Mouse (Mus musculus): ENCODE results near the gene Lrrc23. TPM values are rescaled to one million over a fixed set of nuclear protein-coding genes. Genes with fewer than 3 reads are reported as not detected.
"Not testable (repeated sequence)": the region's sequence is repeated elsewhere in the genome, so short reads cannot be mapped to it uniquely, and the experiment has no call there.

The Lrrc23 gene
- polyA plus RNA-seq, 1 experiment from 2014 or later = 4.1 TPM

DNA sequence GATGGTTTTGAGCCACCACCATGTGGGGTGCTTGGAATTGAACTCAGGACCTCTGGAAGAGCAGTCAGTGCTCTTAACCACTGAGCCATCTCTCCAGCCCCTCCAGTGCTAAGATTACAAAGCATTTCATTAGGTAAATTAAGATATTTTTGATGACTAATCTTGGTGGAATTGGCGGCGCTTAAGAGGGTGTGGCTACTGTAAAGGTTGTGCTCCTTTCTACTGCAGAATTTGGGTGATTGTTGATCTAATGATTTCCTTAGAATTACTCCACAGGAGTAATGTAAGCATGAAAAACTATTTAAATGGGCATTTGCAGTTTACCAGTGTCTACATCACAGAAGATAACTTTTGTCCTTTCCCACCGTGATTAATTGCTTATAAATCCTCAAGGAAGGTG, 24.8 kb upstream of the Lrrc23 start:
- Histone ChIP-seq H3K4me3 (ENCODE audit: low read depth, low read length) (no peak overlapping the region), H3K27ac (ENCODE audit: low read depth, low read length) (no peak overlapping the region), H3K4me2 (replicated peaks; ENCODE audit: low read depth, low read length) (no peak overlapping the region), H3K9ac (ENCODE audit: low read depth, low read length) (no peak overlapping the region), H3K4me1 (replicated peaks; ENCODE audit: control insufficient read depth, insufficient read depth, low read length) (peaks cover 7% of the 10 kb centered on the region; the same call in 1 of the 2 replicates), H3K9me3 (ENCODE audit: control insufficient read depth, low read length) (no peaks in the 10 kb centered on the region), H3K36me3 (ENCODE audit: control insufficient read depth, insufficient read depth, low read length) (no peaks in the 10 kb centered on the region), H3K27me3 (ENCODE audit: control insufficient read depth, insufficient read depth, low read length) (no peaks in the 10 kb centered on the region)
- ATAC-seq (ENCODE audit: low FRiP score) (no peak), DNase-seq (ENCODE audit: low spot score) (no peak)
- 91% methylated on average over 3 of the region's 3 CpGs for WGBS

DNA sequence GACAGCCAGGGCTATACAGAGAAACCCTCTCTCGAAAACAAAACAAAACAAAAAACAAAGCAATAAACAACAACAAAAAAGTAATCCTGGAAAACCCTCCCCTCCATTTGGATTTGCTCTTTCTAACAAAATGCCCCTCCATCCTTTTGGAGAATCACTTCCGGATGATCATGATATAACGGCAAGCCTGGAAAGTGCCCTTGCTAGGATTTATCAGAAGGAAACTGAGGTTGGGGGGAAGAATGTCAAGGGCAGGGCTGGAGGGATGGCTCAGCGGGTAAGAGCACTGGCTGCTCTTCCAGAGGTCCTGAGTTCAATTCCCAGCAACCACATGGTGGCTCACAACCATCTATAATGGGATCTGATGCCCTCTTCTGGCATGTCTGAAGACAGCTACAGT, 24.2 kb upstream of the Lrrc23 start:
- H3K9me3 ChIP-seq (ENCODE audit: control insufficient read depth, low read length); H3K27ac ChIP-seq (ENCODE audit: low read depth, low read length); ATAC-seq (ENCODE audit: low FRiP score); H3K36me3 ChIP-seq (ENCODE audit: control insufficient read depth, insufficient read depth, low read length); DNase-seq (ENCODE audit: low spot score); H3K27me3 ChIP-seq (ENCODE audit: control insufficient read depth, insufficient read depth, low read length); H3K4me1 ChIP-seq (replicated peaks; ENCODE audit: control insufficient read depth, insufficient read depth, low read length); H3K9ac ChIP-seq (ENCODE audit: low read depth, low read length); H3K4me2 ChIP-seq (replicated peaks; ENCODE audit: low read depth, low read length); H3K4me3 ChIP-seq (ENCODE audit: low read depth, low read length): not testable (repeated sequence)
- WGBS = 97% methylated on average over 4 of the region's 4 CpGs

DNA sequence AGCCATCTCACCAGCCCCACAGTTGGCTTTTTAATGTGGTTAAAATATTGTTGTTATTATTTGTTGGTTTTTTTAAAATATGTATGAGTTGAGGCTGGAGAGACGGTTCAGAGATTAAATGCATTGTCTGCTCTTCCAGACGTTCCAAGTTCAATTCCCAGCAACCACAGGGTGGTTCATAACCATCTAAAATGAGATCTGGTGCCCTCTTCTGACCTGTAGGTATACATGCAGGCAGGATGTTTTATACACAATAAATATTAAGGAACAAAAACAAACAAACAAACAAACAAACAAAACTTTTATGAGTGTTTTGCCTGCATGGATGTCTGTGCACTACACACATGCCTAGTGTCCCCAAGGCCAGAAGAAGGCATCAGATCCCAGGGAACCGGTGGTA, 23.5 kb upstream of the Lrrc23 start:
- Histone ChIP-seq H3K36me3 (ENCODE audit: control insufficient read depth, insufficient read depth, low read length) (no peaks in the 10 kb centered on the region), H3K4me2 (replicated peaks; ENCODE audit: low read depth, low read length) (no peak overlapping the region), H3K9ac (ENCODE audit: low read depth, low read length) (no peak overlapping the region), H3K9me3 (ENCODE audit: control insufficient read depth, low read length) (no peaks in the 10 kb centered on the region), H3K4me1 (replicated peaks; ENCODE audit: control insufficient read depth, insufficient read depth, low read length) (peaks cover 3% of the 10 kb centered on the region; the same call in 1 of the 2 replicates), H3K27me3 (ENCODE audit: control insufficient read depth, insufficient read depth, low read length) (no peaks in the 10 kb centered on the region), H3K27ac (ENCODE audit: low read depth, low read length) (no peak overlapping the region), H3K4me3 (ENCODE audit: low read depth, low read length) (no peak overlapping the region)
- no peak for DNase-seq (ENCODE audit: low spot score)
- no peak for ATAC-seq (ENCODE audit: low FRiP score)
- 77% methylated on average over 3 of the region's 3 CpGs for whole genome bisulfite sequencing

DNA sequence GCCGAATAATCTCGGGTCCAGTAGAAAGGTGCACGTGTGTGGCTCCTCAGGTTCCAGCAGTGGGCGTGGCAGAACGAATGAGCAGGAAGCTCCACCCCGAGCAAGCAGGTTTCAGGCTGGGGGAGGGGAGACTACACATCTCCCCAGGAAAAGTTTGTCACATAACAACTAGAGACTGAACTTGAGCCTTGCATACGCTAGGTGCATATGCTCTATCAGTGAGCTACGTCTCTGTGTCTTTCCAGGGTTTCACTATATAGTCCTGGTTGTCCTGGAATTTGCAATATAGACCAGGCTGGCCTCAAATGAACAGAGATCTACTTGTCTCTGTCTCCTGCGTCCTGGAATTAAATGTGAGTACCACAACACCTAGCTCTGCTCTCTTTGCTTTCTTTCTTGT, 22.9 kb upstream of the Lrrc23 start:
- not testable (repeated sequence) for H3K27ac ChIP-seq (ENCODE audit: low read depth, low read length); H3K9me3 ChIP-seq (ENCODE audit: control insufficient read depth, low read length); H3K36me3 ChIP-seq (ENCODE audit: control insufficient read depth, insufficient read depth, low read length); H3K27me3 ChIP-seq (ENCODE audit: control insufficient read depth, insufficient read depth, low read length); H3K9ac ChIP-seq (ENCODE audit: low read depth, low read length); H3K4me3 ChIP-seq (ENCODE audit: low read depth, low read length); H3K4me2 ChIP-seq (replicated peaks; ENCODE audit: low read depth, low read length); H3K4me1 ChIP-seq (replicated peaks; ENCODE audit: control insufficient read depth, insufficient read depth, low read length); ATAC-seq (ENCODE audit: low FRiP score)
- 20% methylated on average over 4 of the region's 9 CpGs for WGBS
- DNase-seq (ENCODE audit: low spot score) = peak; percentile 34

DNA sequence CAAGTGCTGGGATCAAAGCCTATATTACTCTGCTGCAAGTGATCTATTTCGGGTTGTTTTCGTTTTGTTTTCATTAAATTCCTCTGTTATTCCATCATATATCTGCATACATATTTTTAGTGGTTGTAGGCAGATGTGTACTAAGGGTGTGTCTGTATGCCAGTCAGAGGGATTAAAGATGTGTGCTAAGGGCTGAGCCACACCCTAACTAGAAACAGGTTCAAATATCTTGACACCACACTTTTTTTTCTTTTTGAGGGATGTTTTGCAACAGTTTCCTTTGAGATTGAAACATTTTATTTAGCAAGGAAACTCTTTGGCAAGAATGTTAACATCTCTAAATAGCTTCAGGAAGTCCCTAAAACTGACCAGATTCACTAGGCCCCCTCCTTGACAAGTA, 16.7 kb upstream of the Lrrc23 start:
- H3K27me3 ChIP-seq (ENCODE audit: control insufficient read depth, insufficient read depth, low read length) = no peaks in the 10 kb centered on the region
- no peaks in the 10 kb centered on the region for H3K9me3 ChIP-seq (ENCODE audit: control insufficient read depth, low read length)
- ATAC-seq (ENCODE audit: low FRiP score) (no peak), DNase-seq (ENCODE audit: low spot score) (no peak)
- H3K4me1 ChIP-seq (replicated peaks; ENCODE audit: control insufficient read depth, insufficient read depth, low read length) = no peaks in the 10 kb centered on the region
- H3K27ac ChIP-seq (ENCODE audit: low read depth, low read length) = no peak overlapping the region
- H3K4me2 ChIP-seq (replicated peaks; ENCODE audit: low read depth, low read length) = no peak overlapping the region
- no peak overlapping the region for H3K9ac ChIP-seq (ENCODE audit: low read depth, low read length)
- H3K4me3 ChIP-seq (ENCODE audit: low read depth, low read length) = no peak overlapping the region
- WGBS = 82% methylated on average over 2 of the region's 2 CpGs
- H3K36me3 ChIP-seq (ENCODE audit: control insufficient read depth, insufficient read depth, low read length) = no peaks in the 10 kb centered on the region

GRCm38 (mm10) chr6:124795781-124796180, 16.3 kb upstream of the Lrrc23 start:
- 69% methylated on average over 4 of the region's 4 CpGs for WGBS
- no peak for ATAC-seq (ENCODE audit: low FRiP score)
- Histone ChIP-seq H3K27ac (ENCODE audit: low read depth, low read length) (no peak overlapping the region), H3K4me1 (replicated peaks; ENCODE audit: control insufficient read depth, insufficient read depth, low read length) (no peaks in the 10 kb centered on the region), H3K4me2 (replicated peaks; ENCODE audit: low read depth, low read length) (no peak overlapping the region), H3K27me3 (ENCODE audit: control insufficient read depth, insufficient read depth, low read length) (no peaks in the 10 kb centered on the region), H3K9me3 (ENCODE audit: control insufficient read depth, low read length) (no peaks in the 10 kb centered on the region), H3K4me3 (ENCODE audit: low read depth, low read length) (no peak overlapping the region), H3K9ac (ENCODE audit: low read depth, low read length) (no peak overlapping the region), H3K36me3 (ENCODE audit: control insufficient read depth, insufficient read depth, low read length) (no peaks in the 10 kb centered on the region)
- no peak for DNase-seq (ENCODE audit: low spot score)

DNA sequence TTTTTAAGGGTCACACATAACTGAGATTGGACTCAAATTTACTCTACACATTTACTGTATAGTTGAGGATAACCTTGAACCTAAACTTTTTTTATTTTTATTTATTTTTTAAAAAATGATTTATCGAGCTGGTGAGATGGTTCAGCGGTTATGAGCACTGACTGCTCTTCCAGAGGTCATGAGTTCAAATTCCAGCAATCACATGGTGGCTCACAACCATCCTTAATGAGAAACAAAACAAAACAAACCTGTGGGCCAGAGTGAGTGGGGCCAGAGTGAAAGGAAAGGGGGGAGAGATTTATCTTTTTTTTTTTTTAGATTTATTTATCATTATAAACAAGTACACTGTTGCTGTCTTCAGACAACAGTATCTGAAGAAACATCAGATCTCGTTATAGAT, 12.4 kb upstream of the Lrrc23 start:
- no peak for DNase-seq (ENCODE audit: low spot score)
- WGBS = 84% methylated on average over 3 of the region's 3 CpGs
- no peak overlapping the region for H3K27ac ChIP-seq (ENCODE audit: low read depth, low read length)

GRCm38 (mm10) chr6:124790121-124790520, 10.6 kb upstream of the Lrrc23 start:
- Histone ChIP-seq H3K4me3 (ENCODE audit: low read depth, low read length) (no peak overlapping the region), H3K4me1 (replicated peaks; ENCODE audit: control insufficient read depth, insufficient read depth, low read length) (no peaks in the 10 kb centered on the region), H3K9ac (ENCODE audit: low read depth, low read length) (no peak overlapping the region), H3K27ac (ENCODE audit: low read depth, low read length) (no peak overlapping the region), H3K9me3 (ENCODE audit: control insufficient read depth, low read length) (no peaks in the 10 kb centered on the region), H3K4me2 (replicated peaks; ENCODE audit: low read depth, low read length) (no peak overlapping the region), H3K36me3 (ENCODE audit: control insufficient read depth, insufficient read depth, low read length) (no peaks in the 10 kb centered on the region), H3K27me3 (ENCODE audit: control insufficient read depth, insufficient read depth, low read length) (no peaks in the 10 kb centered on the region)
- ATAC-seq (ENCODE audit: low FRiP score) = no peak
- WGBS = 73% methylated on average over 4 of the region's 4 CpGs
- no peak for DNase-seq (ENCODE audit: low spot score)

More for the DNA sequence above, 12.4 kb upstream of the Lrrc23 start:
- Histone ChIP-seq H3K4me1 (replicated peaks; ENCODE audit: control insufficient read depth, insufficient read depth, low read length) (no peaks in the 10 kb centered on the region), H3K9me3 (ENCODE audit: control insufficient read depth, low read length) (no peaks in the 10 kb centered on the region), H3K4me3 (ENCODE audit: low read depth, low read length) (no peak overlapping the region), H3K36me3 (ENCODE audit: control insufficient read depth, insufficient read depth, low read length) (no peaks in the 10 kb centered on the region), H3K9ac (ENCODE audit: low read depth, low read length) (no peak overlapping the region), H3K27me3 (ENCODE audit: control insufficient read depth, insufficient read depth, low read length) (no peaks in the 10 kb centered on the region), H3K4me2 (replicated peaks; ENCODE audit: low read depth, low read length) (no peak overlapping the region)
- ATAC-seq (ENCODE audit: low FRiP score) = no peak

- DNase-seq (ENCODE audit: low spot score) = no peak
- no peaks in the 10 kb centered on the region for H3K27me3 ChIP-seq (ENCODE audit: control insufficient read depth, insufficient read depth, low read length)
- H3K27ac ChIP-seq (ENCODE audit: low read depth, low read length) = no peak overlapping the region
- no peak overlapping the region for H3K4me2 ChIP-seq (replicated peaks; ENCODE audit: low read depth, low read length)
- H3K9me3 ChIP-seq (ENCODE audit: control insufficient read depth, low read length) = no peaks in the 10 kb centered on the region
- no peak overlapping the region for H3K4me3 ChIP-seq (ENCODE audit: low read depth, low read length)
- H3K9ac ChIP-seq (ENCODE audit: low read depth, low read length) = no peak overlapping the region
- H3K4me1 ChIP-seq (replicated peaks; ENCODE audit: control insufficient read depth, insufficient read depth, low read length) = no peaks in the 10 kb centered on the region
- no peaks in the 10 kb centered on the region for H3K36me3 ChIP-seq (ENCODE audit: control insufficient read depth, insufficient read depth, low read length)
- WGBS = 83% methylated on average over 4 of the region's 4 CpGs
- no peak for ATAC-seq (ENCODE audit: low FRiP score)
Observed at GRCm38 (mm10) chr6:124789519-124789918, 10.0 kb upstream of the Lrrc23 start.
